Mouse (Mus musculus) midbrain, embryonic 16.5 days (tissue): ENCODE results near the gene Tiam1. TPM values are rescaled to one million over a fixed set of nuclear protein-coding genes. Genes with fewer than 3 reads are reported as not detected.

ENCODE experiments used
- ATAC-seq: fragments of 200-750 bp; cut with Nextera tagmentation; 2 replicates; pipeline ENCODE4 v1.8.0; 2017; ENCODE audit warnings: moderate TSS enrichment
- H3K27ac ChIP-seq: fragments of 300-500 bp; sonication (generic); 2 replicates; pipeline ENCODE4 v1.5.1; 2014; ENCODE audit warnings: mild to moderate bottlenecking, low read length, mixed read lengths
- H3K27me3 ChIP-seq: fragments of 300-500 bp; sonication (generic); 2 replicates; pipeline ENCODE4 v1.6.1; 2014; ENCODE audit warnings: low read depth, low read length, mixed read lengths; ENCODE audit not compliant: control insufficient read depth, insufficient read depth
- H3K36me3 ChIP-seq: fragments of 300-500 bp; sonication (generic); 2 replicates; pipeline ENCODE4 v1.6.1; 2014; ENCODE audit warnings: mild to moderate bottlenecking, low read length, moderate library complexity, mixed read lengths; ENCODE audit not compliant: control insufficient read depth, insufficient read depth
- H3K4me1 ChIP-seq: fragments of 300-500 bp; sonication (generic); 2 replicates; pipeline ENCODE4 v1.6.1; 2014; ENCODE audit warnings: mild to moderate bottlenecking, low read length, mixed read lengths; ENCODE audit not compliant: control insufficient read depth, insufficient read depth
- H3K4me2 ChIP-seq: fragments of 300-500 bp; sonication (generic); 2 replicates; pipeline ENCODE4 v1.6.1; 2014; ENCODE audit warnings: mild to moderate bottlenecking, low read length, mixed read lengths
- H3K4me3 ChIP-seq: fragments of 300-500 bp; sonication (generic); 2 replicates; pipeline ENCODE4 v1.5.1; 2014; ENCODE audit warnings: low read depth, mild to moderate bottlenecking, low read length, moderate library complexity, mixed read lengths
- H3K9ac ChIP-seq: fragments of 300-500 bp; sonication (generic); 2 replicates; pipeline ENCODE4 v1.6.1; 2014; ENCODE audit warnings: low read depth, low read length, mixed read lengths
- H3K9me3 ChIP-seq: fragments of 300-500 bp; sonication (generic); replicated peaks from 2 replicates; pipeline ENCODE4 v1.6.1; 2014; ENCODE audit warnings: mild to moderate bottlenecking, low read length, mixed read lengths; ENCODE audit not compliant: control insufficient read depth, poor library complexity, severe bottlenecking
- whole genome bisulfite sequencing: fragments of 180-500 bp; shearing (Covaris S2); extraction: QIAGEN DNeasy Blood & Tissue Kit; methylation state at CpG from one replicate; pipeline ENCODE4 v1.1.7; 2014; 5-methylcytosine and 5-hydroxymethylcytosine counted together
- polyA plus RNA-seq: library from polyadenylated mRNA; unstranded; fragments of >200 nt; fragmentation: Nextera tagmentation; extraction: Ambion mirVana; gene quantifications from 2 replicates; pipeline ENCODE4 v1.2.1, GENCODE M21; 2015

The Tiam1 gene
- polyA plus RNA-seq, 1 experiment from 2014 or later: 23.5 TPM

DNA sequence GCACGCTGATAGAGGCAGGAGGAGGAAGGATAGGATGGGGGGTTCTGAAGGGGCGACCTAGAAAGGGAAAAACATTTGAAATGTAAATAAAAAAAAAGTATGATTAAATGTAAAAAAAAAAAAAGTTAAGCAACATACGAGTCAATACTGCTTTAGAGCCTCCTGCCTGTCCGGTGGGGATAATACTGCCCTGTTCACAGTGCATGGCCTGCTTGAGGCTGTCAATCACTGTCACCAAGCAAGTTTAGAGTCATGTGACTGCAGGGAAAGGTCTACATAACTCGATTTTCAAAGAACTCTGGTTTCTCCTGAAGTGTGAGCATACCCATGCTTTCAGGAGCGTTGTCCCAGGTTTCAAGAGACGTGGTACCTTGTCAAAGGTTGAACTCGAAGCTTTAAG is 15.2 kb downstream of the Tiam1 start:
- H3K36me3 ChIP-seq: no peaks in the 10 kb centered on the region
- H3K4me2 ChIP-seq: no peak overlapping the region
- peaks cover 15% of the 10 kb centered on the region for H3K4me1 ChIP-seq
- H3K4me3 ChIP-seq: no peak overlapping the region
- no peak overlapping the region for H3K9ac ChIP-seq
- ATAC-seq: no peak
- H3K27me3 ChIP-seq: no peaks in the 10 kb centered on the region
- WGBS: 53% methylated on average over 8 of the region's 8 CpGs
- no peak overlapping the region for H3K27ac ChIP-seq
- no peaks in the 10 kb centered on the region for H3K9me3 ChIP-seq

GRCm38 (mm10) chr16:90125318-90126314 is 18.0 kb downstream of the Tiam1 start:
- ATAC-seq: no peak
- H3K4me3 ChIP-seq: no peak overlapping the region
- 80% methylated on average over 21 of the region's 21 CpGs for WGBS

GRCm38 (mm10) chr16:90123091-90123490 is 20.5 kb downstream of the Tiam1 start:
- Histone ChIP-seq H3K27me3 (no peaks in the 10 kb centered on the region), H3K4me1 (no peaks in the 10 kb centered on the region), H3K4me3 (no peak overlapping the region), H3K36me3 (no peaks in the 10 kb centered on the region), H3K4me2 (no peak overlapping the region), H3K9ac (no peak overlapping the region), H3K27ac (no peak overlapping the region), H3K9me3 (0 out of 2 replicates have a peak, but pooled peaks cover 2% of the 10 kb centered on the region)
- no peak for ATAC-seq
- WGBS: 85% methylated on average over 6 of the region's 6 CpGs

More at GRCm38 (mm10) chr16:90125318-90126314, 18.0 kb downstream of the Tiam1 start:
- Histone ChIP-seq H3K27me3 (no peaks in the 10 kb centered on the region), H3K4me1 (peaks cover 8% of the 10 kb centered on the region; the same call in 1 of the 2 replicates), H3K4me2 (no peak overlapping the region), H3K27ac (no peak overlapping the region), H3K9me3 (no peaks in the 10 kb centered on the region), H3K36me3 (no peaks in the 10 kb centered on the region), H3K9ac (no peak overlapping the region)

DNA sequence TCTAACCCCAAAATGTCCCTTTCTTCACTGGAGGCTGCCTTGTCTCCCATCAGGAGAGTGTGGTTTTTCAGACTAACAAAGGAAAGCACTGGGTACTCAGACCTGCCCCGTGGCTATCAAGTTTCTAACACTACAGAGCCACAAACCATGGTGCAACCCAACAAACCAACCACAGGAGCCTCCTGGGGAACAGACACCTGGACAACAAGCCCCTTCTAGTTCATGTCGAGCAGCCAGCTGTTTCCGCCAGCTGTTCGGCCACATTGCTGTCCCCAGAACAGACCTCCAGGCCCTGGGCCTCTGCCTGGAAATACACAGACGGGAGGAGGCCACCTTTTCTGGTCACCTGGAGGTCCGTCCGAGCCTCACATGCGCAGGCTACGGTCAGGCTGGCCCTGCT is 21.1 kb downstream of the Tiam1 start:
- H3K4me1 ChIP-seq: no peaks in the 10 kb centered on the region
- H3K27me3 ChIP-seq: no peaks in the 10 kb centered on the region
- no peak for ATAC-seq
- no peak overlapping the region for H3K4me2 ChIP-seq
- 92% methylated on average over 9 of the region's 9 CpGs for WGBS
- H3K9me3 ChIP-seq: 0 out of 2 replicates have a peak, but pooled peaks cover 2% of the 10 kb centered on the region
- no peaks in the 10 kb centered on the region for H3K36me3 ChIP-seq
- no peak overlapping the region for H3K9ac ChIP-seq
- no peak overlapping the region for H3K4me3 ChIP-seq
- H3K27ac ChIP-seq: no peak overlapping the region

DNA sequence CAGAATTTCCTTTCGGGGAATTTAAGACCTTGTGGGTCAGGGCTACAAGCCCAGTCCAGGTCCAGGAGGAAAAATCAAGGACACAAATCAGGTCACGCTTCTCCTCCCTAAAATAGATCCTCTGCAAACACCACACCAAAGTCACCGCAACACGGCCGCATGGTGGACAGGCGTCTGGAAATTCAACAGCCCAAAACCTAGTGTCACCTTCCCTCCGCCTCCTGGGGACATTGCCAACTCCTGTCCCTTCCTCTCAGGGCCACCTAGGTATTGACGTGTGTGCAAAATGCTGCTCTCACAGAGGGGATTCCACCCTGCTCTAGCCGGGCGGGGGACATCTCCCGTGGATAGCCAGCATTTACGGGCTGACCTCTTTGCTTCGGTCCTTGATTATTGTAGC is 21.8 kb downstream of the Tiam1 start:
- H3K4me1 ChIP-seq: no peaks in the 10 kb centered on the region
- no peak for ATAC-seq
- H3K36me3 ChIP-seq: no peaks in the 10 kb centered on the region
- H3K27ac ChIP-seq: no peak overlapping the region
- H3K4me3 ChIP-seq: no peak overlapping the region
- H3K27me3 ChIP-seq: no peaks in the 10 kb centered on the region
- H3K4me2 ChIP-seq: no peak overlapping the region
- 0 out of 2 replicates have a peak, but pooled peaks cover 2% of the 10 kb centered on the region for H3K9me3 ChIP-seq
- H3K9ac ChIP-seq: no peak overlapping the region
- 93% methylated on average over 13 of the region's 13 CpGs for WGBS

DNA sequence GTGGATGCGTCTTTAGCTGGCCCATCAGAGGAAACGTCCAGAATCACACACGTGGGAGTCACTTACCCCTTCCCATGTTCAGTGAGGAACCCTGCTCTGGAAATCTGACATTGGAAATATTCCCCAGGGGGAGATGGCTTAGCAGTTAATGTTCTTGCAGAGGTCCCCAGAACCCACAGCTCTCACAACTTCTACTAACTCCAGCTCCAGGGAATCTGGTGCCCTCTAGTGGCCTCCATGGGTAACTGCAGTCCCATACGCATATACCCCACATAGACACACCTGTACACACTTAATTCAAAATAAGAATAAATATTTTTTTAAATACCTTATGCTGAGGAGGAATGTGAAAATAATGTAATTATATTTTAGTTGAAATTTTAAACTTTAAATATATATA is 23.6 kb downstream of the Tiam1 start:
- H3K4me3 ChIP-seq: no peak overlapping the region
- 92% methylated on average over 4 of the region's 4 CpGs for WGBS
- H3K4me1 ChIP-seq: no peaks in the 10 kb centered on the region
- no peaks in the 10 kb centered on the region for H3K27me3 ChIP-seq
- no peaks in the 10 kb centered on the region for H3K36me3 ChIP-seq
- H3K9ac ChIP-seq: no peak overlapping the region
- H3K4me2 ChIP-seq: no peak overlapping the region
- 0 out of 2 replicates have a peak, but pooled peaks cover 2% of the 10 kb centered on the region for H3K9me3 ChIP-seq
- no peak overlapping the region for H3K27ac ChIP-seq
- ATAC-seq: no peak

DNA sequence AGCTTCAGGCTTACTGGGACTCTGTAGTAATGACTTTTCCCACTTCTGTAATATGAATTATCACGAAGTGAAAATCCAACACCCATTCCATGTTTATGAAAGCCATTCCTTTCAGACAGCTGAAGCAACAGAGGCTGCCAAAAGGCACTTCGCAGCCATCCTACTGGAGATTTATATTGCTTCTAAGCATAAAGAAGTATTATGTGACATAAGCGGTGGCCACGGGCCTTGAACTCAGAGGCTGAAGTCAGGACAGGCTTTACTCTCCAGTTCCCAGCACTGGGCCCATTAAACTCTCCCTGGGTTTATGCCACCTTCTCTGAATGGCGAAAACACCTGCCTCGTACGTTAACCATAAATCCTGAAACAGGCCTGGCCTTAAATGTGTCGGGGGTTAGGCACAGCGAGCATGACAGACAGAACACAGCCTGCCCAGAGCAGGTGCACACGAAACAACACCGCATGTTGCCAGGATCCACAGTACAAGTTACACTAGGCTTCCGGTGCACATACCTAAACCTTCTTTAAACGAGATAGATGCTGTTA is 26.9 kb downstream of the Tiam1 start:
- H3K27ac ChIP-seq: no peak overlapping the region
- H3K4me3 ChIP-seq: no peak overlapping the region
- no peak overlapping the region for H3K4me2 ChIP-seq
- no peak overlapping the region for H3K9ac ChIP-seq
- WGBS: 91% methylated on average over 13 of the region's 13 CpGs
- H3K36me3 ChIP-seq: no peaks in the 10 kb centered on the region
- H3K27me3 ChIP-seq: no peaks in the 10 kb centered on the region
- 0 out of 2 replicates have a peak, but pooled peaks cover 2% of the 10 kb centered on the region for H3K9me3 ChIP-seq
- ATAC-seq: no peak
- no peaks in the 10 kb centered on the region for H3K4me1 ChIP-seq

GRCm38 (mm10) chr16:90112577-90113155 is 30.9 kb downstream of the Tiam1 start:
- WGBS: 93% methylated on average over 11 of the region's 11 CpGs
- no peaks in the 10 kb centered on the region for H3K4me1 ChIP-seq
- no peak overlapping the region for H3K27ac ChIP-seq
- H3K9me3 ChIP-seq: no peaks in the 10 kb centered on the region
- no peak overlapping the region for H3K4me2 ChIP-seq
- no peaks in the 10 kb centered on the region for H3K27me3 ChIP-seq
- H3K36me3 ChIP-seq: no peaks in the 10 kb centered on the region
- H3K4me3 ChIP-seq: no peak overlapping the region
- no peak overlapping the region for H3K9ac ChIP-seq
- no peak for ATAC-seq

DNA sequence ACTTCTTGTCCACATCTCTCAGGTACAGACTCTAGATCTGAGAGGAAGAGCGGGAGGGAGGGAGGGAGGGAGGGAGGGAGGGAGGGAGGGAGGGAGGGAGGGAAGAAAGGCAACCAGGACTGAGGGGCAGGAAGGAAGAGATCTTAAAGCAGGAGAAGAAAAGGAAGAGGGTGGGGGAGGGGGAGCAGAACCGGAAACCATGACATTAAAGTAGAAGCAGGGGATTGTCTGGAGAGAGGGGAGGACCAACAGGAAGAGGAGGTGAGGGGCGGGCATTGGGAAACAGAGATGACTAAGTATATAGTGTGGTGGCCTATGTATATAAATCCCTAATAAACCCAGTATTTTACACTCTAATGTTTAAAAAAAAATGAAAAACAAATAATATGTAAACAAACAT is 34.1 kb downstream of the Tiam1 start:
- ATAC-seq: no peak
- Histone ChIP-seq H3K4me2 (no peak overlapping the region), H3K4me3 (no peak overlapping the region), H3K27me3 (no peaks in the 10 kb centered on the region), H3K27ac (no peak overlapping the region), H3K36me3 (no peaks in the 10 kb centered on the region), H3K9ac (no peak overlapping the region), H3K9me3 (no peaks in the 10 kb centered on the region), H3K4me1 (no peaks in the 10 kb centered on the region)
- WGBS: 51% methylated on average over 2 of the region's 3 CpGs
